Mouse (Mus musculus) midbrain, embryonic 15.5 days (tissue): Measurements from ENCODE around the gene Cfap74. TPM values are rescaled to one million over a fixed set of nuclear protein-coding genes. Genes with fewer than 3 reads are reported as not detected.

Experiments used
- ATAC-seq: fragments of 200-750 bp; cut with Nextera tagmentation; replicated peaks from 2 replicates; pipeline ENCODE4 v1.8.0; 2017; ENCODE audit warnings: moderate TSS enrichment
- H3K27ac ChIP-seq: fragments of 300-500 bp; sonication (generic); 2 replicates; pipeline ENCODE4 v1.5.1; 2015; ENCODE audit warnings: mild to moderate bottlenecking, inconsistent platforms
- H3K27me3 ChIP-seq: fragments of 300-500 bp; sonication (generic); replicated peaks from 2 replicates; pipeline ENCODE4 v1.6.1; 2015; ENCODE audit warnings: inconsistent platforms
- H3K36me3 ChIP-seq: fragments of 300-500 bp; sonication (generic); replicated peaks from 2 replicates; pipeline ENCODE4 v1.6.1; 2015; ENCODE audit warnings: inconsistent platforms
- H3K4me1 ChIP-seq: fragments of 300-500 bp; sonication (generic); 2 replicates; pipeline ENCODE4 v1.6.1; 2015; ENCODE audit warnings: inconsistent platforms
- H3K4me2 ChIP-seq: fragments of 300-500 bp; sonication (generic); 2 replicates; pipeline ENCODE4 v1.6.1; 2015; ENCODE audit warnings: inconsistent platforms, mild to moderate bottlenecking, moderate library complexity
- H3K4me3 ChIP-seq: fragments of 300-500 bp; sonication (generic); 2 replicates; pipeline ENCODE4 v1.5.1; 2015; ENCODE audit warnings: mild to moderate bottlenecking, inconsistent platforms
- H3K9ac ChIP-seq: fragments of 300-500 bp; sonication (generic); 2 replicates; pipeline ENCODE4 v1.6.1; 2015; ENCODE audit warnings: mild to moderate bottlenecking, inconsistent platforms
- H3K9me3 ChIP-seq: fragments of 300-500 bp; sonication (generic); 2 replicates; pipeline ENCODE4 v1.6.1; 2016; ENCODE audit warnings: inconsistent platforms
- WGBS: fragments of 180-500 bp; shearing (Covaris S2); methylation state at CpG from one replicate; pipeline ENCODE4 v1.1.7; 2015; ENCODE audit warnings: mixed read lengths; 5-methylcytosine and 5-hydroxymethylcytosine counted together
- polyA plus RNA-seq: library from polyadenylated mRNA; unstranded; fragments of >200 nt; fragmentation: Nextera tagmentation; extraction: Ambion mirVana; gene quantifications from 2 replicates; pipeline ENCODE4 v1.2.1, GENCODE M21; 2015

Gene Cfap74
- polyA plus RNA-seq, 1 experiment from 2014 or later, result 4.5 TPM

GRCm38 (mm10) chr4:155463611-155464010 lies 54.6 kb downstream of the Cfap74 start:
- no peak overlapping the region for H3K4me3 ChIP-seq
- H3K27ac ChIP-seq, result no peak overlapping the region
- H3K36me3 ChIP-seq, result no peaks in the 10 kb centered on the region
- no peaks in the 10 kb centered on the region for H3K27me3 ChIP-seq
- no peak for ATAC-seq
- no peak overlapping the region for H3K9ac ChIP-seq
- no peaks in the 10 kb centered on the region for H3K9me3 ChIP-seq
- no peak overlapping the region for H3K4me2 ChIP-seq
- no peaks in the 10 kb centered on the region for H3K4me1 ChIP-seq
- WGBS, result 84% methylated on average over 6 of the region's 6 CpGs

- H3K4me2 ChIP-seq, result no peak overlapping the region
- H3K27me3 ChIP-seq, result no peaks in the 10 kb centered on the region
- no peak overlapping the region for H3K4me3 ChIP-seq
- no peak for ATAC-seq
- H3K4me1 ChIP-seq, result no peaks in the 10 kb centered on the region
- no peaks in the 10 kb centered on the region for H3K9me3 ChIP-seq
- H3K36me3 ChIP-seq, result no peaks in the 10 kb centered on the region
- WGBS, result 88% methylated on average over 4 of the region's 4 CpGs
- no peak overlapping the region for H3K27ac ChIP-seq
- H3K9ac ChIP-seq, result no peak overlapping the region
Measured at GRCm38 (mm10) chr4:155464061-155464460, 55.1 kb downstream of the Cfap74 start.

GRCm38 (mm10) chr4:155465607-155466006 lies 56.6 kb downstream of the Cfap74 start:
- WGBS, result 84% methylated on average over 6 of the region's 6 CpGs
- Histone ChIP-seq H3K4me3 (no peak overlapping the region), H3K9ac (no peak overlapping the region), H3K9me3 (no peaks in the 10 kb centered on the region), H3K4me1 (no peaks in the 10 kb centered on the region), H3K27ac (no peak overlapping the region), H3K27me3 (no peaks in the 10 kb centered on the region), H3K4me2 (no peak overlapping the region), H3K36me3 (no peaks in the 10 kb centered on the region)
- ATAC-seq, result no peak

GRCm38 (mm10) chr4:155466080-155466479 lies 57.1 kb downstream of the Cfap74 start:
- H3K27me3 ChIP-seq, result no peaks in the 10 kb centered on the region
- H3K4me3 ChIP-seq, result no peak overlapping the region
- 88% methylated on average over 5 of the region's 5 CpGs for WGBS
- no peak for ATAC-seq
- no peaks in the 10 kb centered on the region for H3K4me1 ChIP-seq
- no peak overlapping the region for H3K27ac ChIP-seq
- H3K9me3 ChIP-seq, result no peaks in the 10 kb centered on the region
- H3K9ac ChIP-seq, result no peak overlapping the region
- no peaks in the 10 kb centered on the region for H3K36me3 ChIP-seq
- no peak overlapping the region for H3K4me2 ChIP-seq

GRCm38 (mm10) chr4:155467237-155468010 lies 58.4 kb downstream of the Cfap74 start:
- 83% methylated on average over 13 of the region's 13 CpGs for WGBS
- Histone ChIP-seq H3K9me3 (no peaks in the 10 kb centered on the region), H3K27me3 (no peaks in the 10 kb centered on the region), H3K4me3 (no peak overlapping the region), H3K36me3 (no peaks in the 10 kb centered on the region), H3K9ac (no peak overlapping the region), H3K4me1 (no peaks in the 10 kb centered on the region), H3K27ac (no peak overlapping the region), H3K4me2 (no peak overlapping the region)
- no peak for ATAC-seq

- no peak within 1 kb of the TSS for H3K4me3 ChIP-seq
- no peak within 1 kb of the TSS for H3K27ac ChIP-seq
- H3K27me3 ChIP-seq, result no peaks in the 10 kb centered on the region
- 0 out of 2 replicates have a peak within 1 kb of the TSS, but pooled peaks have one; percentile 3 for H3K4me2 ChIP-seq
- no peaks in the 10 kb centered on the region; the same call in 1 of the 2 replicates for H3K4me1 ChIP-seq
- no peaks in the 10 kb centered on the region for H3K36me3 ChIP-seq
- no peak for ATAC-seq
- no peaks in the 10 kb centered on the region for H3K9me3 ChIP-seq
- 10% methylated on average over 21 of the region's 21 CpGs for WGBS
- H3K9ac ChIP-seq, result no peak within 1 kb of the TSS
Measured at GRCm38 (mm10) chr4:155468952-155469351, 60.0 kb downstream of the Cfap74 start, which contains the start of gene Tmem52. TSS of gene Tmem52 (plus strand) at chr4:155469114.

GRCm38 (mm10) chr4:155469590-155470262 lies 60.7 kb downstream of the Cfap74 start:
- Histone ChIP-seq H3K9me3 (no peaks in the 10 kb centered on the region), H3K9ac (no peak overlapping the region), H3K4me3 (no peak overlapping the region), H3K4me2 (no peak overlapping the region), H3K27ac (no peak overlapping the region), H3K36me3 (no peaks in the 10 kb centered on the region), H3K4me1 (no peaks in the 10 kb centered on the region; the same call in 1 of the 2 replicates), H3K27me3 (no peaks in the 10 kb centered on the region)
- no peak for ATAC-seq
- WGBS, result 83% methylated on average over 18 of the region's 18 CpGs

GRCm38 (mm10) chr4:155470263-155470953 lies 61.4 kb downstream of the Cfap74 start:
- 80% methylated on average over 16 of the region's 16 CpGs for WGBS
- Histone ChIP-seq H3K27me3 (no peaks in the 10 kb centered on the region), H3K4me3 (no peak overlapping the region), H3K27ac (no peak overlapping the region), H3K36me3 (no peaks in the 10 kb centered on the region), H3K4me2 (no peak overlapping the region), H3K9me3 (no peaks in the 10 kb centered on the region), H3K4me1 (no peaks in the 10 kb centered on the region; the same call in 1 of the 2 replicates), H3K9ac (no peak overlapping the region)
- no peak for ATAC-seq

GRCm38 (mm10) chr4:155470997-155471396 lies 62.0 kb downstream of the Cfap74 start:
- H3K4me3 ChIP-seq, result no peak overlapping the region
- no peak overlapping the region for H3K27ac ChIP-seq
- no peaks in the 10 kb centered on the region for H3K9me3 ChIP-seq
- no peak overlapping the region for H3K9ac ChIP-seq
- no peaks in the 10 kb centered on the region for H3K27me3 ChIP-seq
- ATAC-seq, result no peak
- H3K4me1 ChIP-seq, result no peaks in the 10 kb centered on the region; the same call in 1 of the 2 replicates
- H3K4me2 ChIP-seq, result no peak overlapping the region
- no peaks in the 10 kb centered on the region for H3K36me3 ChIP-seq
- WGBS, result 84% methylated on average over 7 of the region's 7 CpGs

- no peak for ATAC-seq
- WGBS, result 87% methylated on average over 7 of the region's 7 CpGs
Measured at GRCm38 (mm10) chr4:155471406-155471805, 62.4 kb downstream of the Cfap74 start.

GRCm38 (mm10) chr4:155472716-155473290 lies 63.8 kb downstream of the Cfap74 start:
- Histone ChIP-seq H3K9ac (no peak overlapping the region), H3K9me3 (no peaks in the 10 kb centered on the region), H3K36me3 (no peaks in the 10 kb centered on the region), H3K4me3 (no peak overlapping the region), H3K4me1 (no peaks in the 10 kb centered on the region; the same call in 1 of the 2 replicates), H3K27me3 (no peaks in the 10 kb centered on the region), H3K27ac (no peak overlapping the region), H3K4me2 (no peak overlapping the region)
- ATAC-seq, result no peak
- 73% methylated on average over 3 of the region's 3 CpGs for WGBS

More at GRCm38 (mm10) chr4:155471406-155471805, 62.4 kb downstream of the Cfap74 start:
- Histone ChIP-seq H3K27me3 (no peaks in the 10 kb centered on the region), H3K36me3 (no peaks in the 10 kb centered on the region), H3K4me1 (no peaks in the 10 kb centered on the region; the same call in 1 of the 2 replicates), H3K9ac (no peak overlapping the region), H3K9me3 (no peaks in the 10 kb centered on the region), H3K4me3 (no peak overlapping the region), H3K27ac (no peak overlapping the region), H3K4me2 (no peak overlapping the region)

- Histone ChIP-seq H3K4me1 (no peaks in the 10 kb centered on the region; the same call in 1 of the 2 replicates), H3K36me3 (no peaks in the 10 kb centered on the region), H3K27ac (no peak overlapping the region), H3K9ac (no peak overlapping the region), H3K27me3 (no peaks in the 10 kb centered on the region), H3K9me3 (no peaks in the 10 kb centered on the region), H3K4me3 (no peak overlapping the region), H3K4me2 (no peak overlapping the region)
- ATAC-seq, result no peak
- WGBS, result 65% methylated on average over 5 of the region's 5 CpGs
Measured at GRCm38 (mm10) chr4:155473319-155473718, 64.3 kb downstream of the Cfap74 start.
